Mouse (Mus musculus) thymus, postnatal 0 days (tissue): ENCODE data around the gene Gja4. TPM values are rescaled to one million over a fixed set of nuclear protein-coding genes. Genes with fewer than 3 reads are reported as not detected.

Source experiments
- polyA plus RNA-seq: library from polyadenylated mRNA; unstranded; fragments of >200 nt; fragmentation: Nextera tagmentation; extraction: Ambion mirVana; gene quantifications from 2 replicates; pipeline ENCODE4 v1.2.1, GENCODE M21; 2015

The Gja4 gene
- polyA plus RNA-seq, 1 experiment from 2014 or later, result 6.1 TPM

Other genes with a start within 250 kb of the Gja4 start
- gene Zmym6, start 236.7 kb downstream of the Gja4 start, polyA plus RNA-seq, result 11.0 and 11.1 TPM in 2 replicates
- gene Tmem35b, start 190.3 kb downstream of the Gja4 start, polyA plus RNA-seq, result 18.4 and 22.2 TPM in 2 replicates
- 0.55 and 0.80 TPM in 2 replicates for gene Dlgap3, start 144.8 kb downstream of the Gja4 start, polyA plus RNA-seq
- gene Smim12, start 70.3 kb downstream of the Gja4 start, polyA plus RNA-seq, result 57.9 and 59.4 TPM in 2 replicates
- 0.42 and 0.44 TPM in 2 replicates for gene Gjb3, start 16.8 kb upstream of the Gja4 start, polyA plus RNA-seq
- gene Gjb4, start 40.0 kb upstream of the Gja4 start, polyA plus RNA-seq, result 0.12 TPM in 1 of 2 replicates, not detected in the other
- 0.12 and 0.21 TPM in 2 replicates for gene Gjb5, start 44.1 kb upstream of the Gja4 start, polyA plus RNA-seq